Mouse (Mus musculus): ENCODE results near the gene Aldh4a1.

GRCm38 (mm10) chr4:139589351-139590027 is 33.2 kb upstream of the Aldh4a1 start:
- TF ChIP-seq CTCF (IDR thresholded peaks at IDR 0.05; ENCODE audit: low read depth, low read length) (no peak), POLR2A (IDR thresholded peaks at IDR 0.05; ENCODE audit: extremely low read depth, insufficient read depth, low read length) (no peak)
